Mouse (Mus musculus) forebrain, embryonic 13.5 days (tissue): ENCODE data around the gene Wdr77. TPM values are rescaled to one million over a fixed set of nuclear protein-coding genes. Genes with fewer than 3 reads are reported as not detected.
A peak's percentile ranks its signal among the peaks of the same experiment; 100 is the strongest.
"Not testable (repeated sequence)": the region's sequence is repeated elsewhere in the genome, so short reads cannot be mapped to it uniquely, and the experiment has no call there.

Source experiments
- ATAC-seq: fragments of 200-750 bp; cut with Nextera tagmentation; 2 replicates; pipeline ENCODE4 v1.8.0; 2017
- H3K27ac ChIP-seq: fragments of 300-500 bp; sonication (generic); 2 replicates; pipeline ENCODE4 v1.5.1; 2015; ENCODE audit warnings: inconsistent platforms, mild to moderate bottlenecking, moderate library complexity
- H3K27me3 ChIP-seq: fragments of 300-500 bp; sonication (generic); 2 replicates; pipeline ENCODE4 v1.6.1; 2015; ENCODE audit warnings: mild to moderate bottlenecking, inconsistent platforms
- H3K36me3 ChIP-seq: fragments of 300-500 bp; sonication (generic); 2 replicates; pipeline ENCODE4 v1.6.1; 2015; ENCODE audit warnings: mild to moderate bottlenecking, inconsistent platforms; ENCODE audit not compliant: poor library complexity, severe bottlenecking
- H3K4me1 ChIP-seq: fragments of 300-500 bp; sonication (generic); 2 replicates; pipeline ENCODE4 v1.6.1; 2015; ENCODE audit warnings: inconsistent platforms
- H3K4me2 ChIP-seq: fragments of 300-500 bp; sonication (generic); 2 replicates; pipeline ENCODE4 v1.6.1; 2015; ENCODE audit warnings: inconsistent platforms, mild to moderate bottlenecking, moderate library complexity
- H3K4me3 ChIP-seq: fragments of 300-500 bp; sonication (generic); 2 replicates; pipeline ENCODE4 v1.5.1; 2015; ENCODE audit warnings: mild to moderate bottlenecking, inconsistent platforms
- H3K9ac ChIP-seq: fragments of 300-500 bp; sonication (generic); 2 replicates; pipeline ENCODE4 v1.6.1; 2015; ENCODE audit warnings: mild to moderate bottlenecking, inconsistent platforms
- H3K9me3 ChIP-seq: fragments of 300-500 bp; sonication (generic); replicated peaks from 2 replicates; pipeline ENCODE4 v1.6.1; 2016; ENCODE audit warnings: inconsistent platforms
- WGBS: fragments of 180-500 bp; shearing (Covaris S2); methylation state at CpG from one replicate; pipeline ENCODE4 v1.1.7; 2015; 5-methylcytosine and 5-hydroxymethylcytosine counted together
- polyA plus RNA-seq: library from polyadenylated mRNA; unstranded; fragments of >200 nt; fragmentation: Nextera tagmentation; extraction: Ambion mirVana; gene quantifications from 2 replicates; pipeline ENCODE4 v1.2.1, GENCODE M21; 2015

Wdr77 gene
- polyA plus RNA-seq, 1 experiment from 2014 or later, result 113 TPM

- ATAC-seq, result no peak; the same call in none of the 2 replicates
- WGBS, result under 1% methylated on average over 26 of the region's 26 CpGs
Measured at GRCm38 (mm10) chr3:105959585-105959984, 416 bp downstream of the Wdr77 start.

GRCm38 (mm10) chr3:105959999-105960398 lies 830 bp downstream of the Wdr77 start, which contains the start of gene Atp5f1:
TSS of gene Atp5f1 (minus strand) at chr3:105960099.
- peaks cover 49% of the 10 kb centered on the region for H3K36me3 ChIP-seq
- ATAC-seq, result no peak
- H3K27ac ChIP-seq, result peak within 1 kb of the TSS; percentile 87
- H3K4me2 ChIP-seq, result peak within 1 kb of the TSS; percentile 86
- 5% methylated on average over 6 of the region's 6 CpGs for WGBS
- no peaks in the 10 kb centered on the region for H3K9me3 ChIP-seq
- H3K9ac ChIP-seq, result peak within 1 kb of the TSS; percentile 95
- peaks cover 31% of the 10 kb centered on the region for H3K4me1 ChIP-seq
- H3K27me3 ChIP-seq, result no peaks in the 10 kb centered on the region
- H3K4me3 ChIP-seq, result peak within 1 kb of the TSS; percentile 91

More at GRCm38 (mm10) chr3:105959585-105959984, 416 bp downstream of the Wdr77 start:
- peak overlapping the region; percentile 68 for H3K27ac ChIP-seq
- peak overlapping the region; percentile 95 for H3K9ac ChIP-seq
- no peaks in the 10 kb centered on the region for H3K9me3 ChIP-seq
- no peaks in the 10 kb centered on the region for H3K27me3 ChIP-seq
- peaks cover 31% of the 10 kb centered on the region for H3K4me1 ChIP-seq
- H3K4me2 ChIP-seq, result peak overlapping the region; percentile 86
- peaks cover 49% of the 10 kb centered on the region for H3K36me3 ChIP-seq
- peak overlapping the region; percentile 91 for H3K4me3 ChIP-seq

GRCm38 (mm10) chr3:105960700-105961099 lies 1.5 kb downstream of the Wdr77 start:
- no peak overlapping the region for H3K27ac ChIP-seq
- WGBS, result 100% methylated on average over 2 of the region's 2 CpGs
- H3K27me3 ChIP-seq, result no peaks in the 10 kb centered on the region
- peaks cover 54% of the 10 kb centered on the region for H3K36me3 ChIP-seq
- peak overlapping the region; percentile 86 for H3K4me2 ChIP-seq
- no peaks in the 10 kb centered on the region for H3K9me3 ChIP-seq
- peaks cover 31% of the 10 kb centered on the region for H3K4me1 ChIP-seq
- no peak for ATAC-seq
- peak overlapping the region; percentile 91 for H3K4me3 ChIP-seq
- H3K9ac ChIP-seq, result no peak overlapping the region

- peaks cover 38% of the 10 kb centered on the region for H3K36me3 ChIP-seq
- 0 out of 2 replicates have a peak, but pooled peaks have one; percentile 4 for ATAC-seq
Measured at GRCm38 (mm10) chr3:105971831-105972446, 12.8 kb downstream of the Wdr77 start.

GRCm38 (mm10) chr3:105973411-105973810 lies 14.2 kb downstream of the Wdr77 start, which contains the start of gene Ovgp1:
TSS of gene Ovgp1 (plus strand) at chr3:105973711.
- WGBS, result 81% methylated on average over 3 of the region's 3 CpGs
- Histone ChIP-seq H3K36me3 (peaks cover 23% of the 10 kb centered on the region), H3K9me3 (no peaks in the 10 kb centered on the region), H3K4me3 (no peak within 1 kb of the TSS), H3K9ac (no peak within 1 kb of the TSS), H3K4me1 (no peaks in the 10 kb centered on the region), H3K27ac (no peak within 1 kb of the TSS), H3K4me2 (no peak within 1 kb of the TSS), H3K27me3 (no peaks in the 10 kb centered on the region)
- no peak for ATAC-seq

More at GRCm38 (mm10) chr3:105971831-105972446, 12.8 kb downstream of the Wdr77 start:
- Histone ChIP-seq H3K27ac (no peak overlapping the region), H3K9ac (no peak overlapping the region), H3K27me3 (no peaks in the 10 kb centered on the region), H3K4me2 (no peak overlapping the region), H3K4me1 (no peaks in the 10 kb centered on the region), H3K4me3 (no peak overlapping the region), H3K9me3 (no peaks in the 10 kb centered on the region)
- 79% methylated on average over 5 of the region's 5 CpGs for WGBS

- H3K4me3 ChIP-seq, result no peak overlapping the region
- H3K4me2 ChIP-seq, result no peak overlapping the region
- no peak overlapping the region for H3K9ac ChIP-seq
- H3K27me3 ChIP-seq, result no peaks in the 10 kb centered on the region
- H3K36me3 ChIP-seq, result peaks cover 16% of the 10 kb centered on the region
- no peak for ATAC-seq
- H3K9me3 ChIP-seq, result no peaks in the 10 kb centered on the region
- H3K4me1 ChIP-seq, result no peaks in the 10 kb centered on the region
- no peak overlapping the region for H3K27ac ChIP-seq
- 92% methylated on average over 2 of the region's 2 CpGs for WGBS
Measured at GRCm38 (mm10) chr3:105974174-105974573, 15.0 kb downstream of the Wdr77 start.

- not testable (repeated sequence) for H3K27ac ChIP-seq, H3K4me1 ChIP-seq, H3K36me3 ChIP-seq, ATAC-seq, H3K4me3 ChIP-seq, H3K9ac ChIP-seq, H3K4me2 ChIP-seq, H3K27me3 ChIP-seq, H3K9me3 ChIP-seq
- WGBS, result 34% methylated on average over 5 of the region's 5 CpGs
Measured at GRCm38 (mm10) chr3:105989611-105990010, 30.4 kb downstream of the Wdr77 start.

DNA sequence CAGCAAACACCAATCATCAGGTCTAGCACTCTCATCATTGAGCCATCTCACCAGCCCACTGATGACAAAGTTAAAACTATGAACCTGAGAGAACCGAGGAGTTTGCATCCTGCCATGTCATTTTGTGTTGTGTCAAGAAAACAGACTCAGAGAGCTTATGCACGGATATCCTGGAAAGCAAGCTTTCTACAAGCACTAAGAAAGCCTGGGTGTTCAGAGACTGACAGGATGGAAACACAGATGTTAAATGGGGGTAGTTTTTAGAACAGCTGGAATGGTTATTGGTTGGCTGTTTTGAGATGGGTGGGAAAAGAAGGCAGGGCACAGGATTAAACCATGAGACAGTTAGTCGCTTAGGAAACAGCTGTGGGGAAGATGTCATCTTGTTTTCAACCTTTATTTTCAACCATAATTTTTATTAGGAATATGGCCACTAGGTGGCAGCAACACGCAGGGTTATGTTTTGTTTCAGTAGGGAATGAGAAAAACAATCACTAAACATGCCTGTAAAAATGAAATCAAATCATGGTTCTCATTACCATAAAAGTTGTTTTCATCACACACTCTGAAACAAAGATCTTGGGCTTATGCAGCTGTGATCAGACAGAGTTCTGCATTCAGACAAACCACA lies 32.6 kb downstream of the Wdr77 start:
- H3K9me3 ChIP-seq, result no peaks in the 10 kb centered on the region
- H3K27ac ChIP-seq, result no peak overlapping the region
- no peaks in the 10 kb centered on the region for H3K36me3 ChIP-seq
- no peak overlapping the region for H3K4me2 ChIP-seq
- no peak overlapping the region for H3K9ac ChIP-seq
- 31% methylated on average over 4 of the region's 4 CpGs for WGBS
- ATAC-seq, result peak; percentile 63
- no peaks in the 10 kb centered on the region for H3K27me3 ChIP-seq
- no peaks in the 10 kb centered on the region for H3K4me1 ChIP-seq
- H3K4me3 ChIP-seq, result no peak overlapping the region

DNA sequence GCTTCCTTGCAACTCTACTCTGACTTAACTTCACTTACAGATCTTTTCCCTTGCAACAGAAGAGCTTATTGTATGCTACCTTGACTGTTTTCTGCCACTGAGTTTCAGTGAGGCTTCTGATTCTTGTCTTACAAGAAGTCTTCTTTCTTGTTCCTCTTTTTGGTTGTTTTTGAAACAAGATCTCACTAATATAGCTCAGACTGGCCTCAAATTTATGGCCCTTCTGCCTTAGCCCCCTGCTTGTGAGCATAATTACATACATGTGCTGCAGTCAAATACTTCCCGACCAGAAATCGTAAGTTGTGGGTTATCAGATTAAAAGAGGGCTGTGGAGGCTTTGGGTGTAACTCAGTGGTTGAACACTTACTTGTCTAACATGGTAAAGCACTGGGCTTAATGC lies 35.6 kb downstream of the Wdr77 start:
- H3K4me1 ChIP-seq, result no peaks in the 10 kb centered on the region
- no peaks in the 10 kb centered on the region for H3K36me3 ChIP-seq
- ATAC-seq, result no peak
- WGBS, result 83% methylated on average over 2 of the region's 2 CpGs
- H3K4me2 ChIP-seq, result no peak overlapping the region
- no peak overlapping the region for H3K9ac ChIP-seq
- H3K27ac ChIP-seq, result no peak overlapping the region
- no peaks in the 10 kb centered on the region for H3K9me3 ChIP-seq
- no peak overlapping the region for H3K4me3 ChIP-seq
- no peaks in the 10 kb centered on the region for H3K27me3 ChIP-seq

GRCm38 (mm10) chr3:106000707-106001375 lies 41.7 kb downstream of the Wdr77 start:
- 20% methylated on average over 11 of the region's 11 CpGs for WGBS

GRCm38 (mm10) chr3:106001416-106002370 lies 42.5 kb downstream of the Wdr77 start:
- no peak overlapping the region for H3K27ac ChIP-seq
- no peaks in the 10 kb centered on the region for H3K36me3 ChIP-seq
- no peaks in the 10 kb centered on the region for H3K27me3 ChIP-seq
- no peaks in the 10 kb centered on the region for H3K9me3 ChIP-seq
- 0 out of 2 replicates have a peak overlapping the region, but pooled peaks have one; percentile 31 for H3K9ac ChIP-seq
- 16% methylated on average over 17 of the region's 17 CpGs for WGBS
- H3K4me2 ChIP-seq, result peak overlapping the region; percentile 60
- peaks cover 11% of the 10 kb centered on the region for H3K4me1 ChIP-seq
- peak overlapping the region; percentile 21 for H3K4me3 ChIP-seq
- peak; percentile 96 for ATAC-seq

More at GRCm38 (mm10) chr3:106000707-106001375, 41.7 kb downstream of the Wdr77 start:
- ATAC-seq, result peak; percentile 35
- 0 out of 2 replicates have a peak overlapping the region, but pooled peaks have one; percentile 31 for H3K9ac ChIP-seq
- H3K4me3 ChIP-seq, result peak overlapping the region; percentile 21
- no peak overlapping the region for H3K27ac ChIP-seq
- no peaks in the 10 kb centered on the region for H3K9me3 ChIP-seq
- H3K4me1 ChIP-seq, result peaks cover 11% of the 10 kb centered on the region
- H3K27me3 ChIP-seq, result no peaks in the 10 kb centered on the region
- peak overlapping the region; percentile 60 for H3K4me2 ChIP-seq
- no peaks in the 10 kb centered on the region for H3K36me3 ChIP-seq
